Mouse (Mus musculus) liver, embryonic 12.5 days (tissue): ENCODE results near the gene Ccl27a. TPM values are rescaled to one million over a fixed set of nuclear protein-coding genes. Genes with fewer than 3 reads are reported as not detected.
"Not testable (repeated sequence)": the region's sequence is repeated elsewhere in the genome, so short reads cannot be mapped to it uniquely, and the experiment has no call there.

Experiments
- ATAC-seq: fragments of 200-750 bp; cut with Nextera tagmentation; 2 replicates; pipeline ENCODE4 v1.8.0; 2017; ENCODE audit warnings: moderate number of reproducible peaks, mild to moderate bottlenecking, moderate library complexity
- H3K27ac ChIP-seq: fragments of 300-500 bp; sonication (generic); 2 replicates; pipeline ENCODE4 v1.5.1; 2016; ENCODE audit warnings: mild to moderate bottlenecking
- H3K27me3 ChIP-seq: fragments of 300-500 bp; sonication (generic); replicated peaks from 2 replicates; pipeline ENCODE4 v1.6.1; 2016; ENCODE audit warnings: mild to moderate bottlenecking, moderate library complexity
- H3K36me3 ChIP-seq: fragments of 300-500 bp; sonication (generic); 2 replicates; pipeline ENCODE4 v1.6.1; 2016; ENCODE audit warnings: mild to moderate bottlenecking, moderate library complexity
- H3K4me1 ChIP-seq: fragments of 300-500 bp; sonication (generic); 2 replicates; pipeline ENCODE4 v1.6.1; 2016
- H3K4me2 ChIP-seq: fragments of 300-500 bp; sonication (generic); 2 replicates; pipeline ENCODE4 v1.6.1; 2016; ENCODE audit warnings: mild to moderate bottlenecking, moderate library complexity
- H3K4me3 ChIP-seq: fragments of 300-500 bp; sonication (generic); 2 replicates; pipeline ENCODE4 v1.5.1; 2016; ENCODE audit warnings: mild to moderate bottlenecking, moderate library complexity
- H3K9ac ChIP-seq: fragments of 300-500 bp; sonication (generic); 2 replicates; pipeline ENCODE4 v1.6.1; 2016; ENCODE audit warnings: mild to moderate bottlenecking, moderate library complexity
- H3K9me3 ChIP-seq: fragments of 300-500 bp; sonication (generic); replicated peaks from 2 replicates; pipeline ENCODE4 v1.6.1; 2016; ENCODE audit warnings: mild to moderate bottlenecking, moderate library complexity
- WGBS: fragments of 180-500 bp; shearing (Covaris S2); methylation state at CpG from one replicate; pipeline ENCODE4 v1.1.7; 2016; ENCODE audit not compliant: insufficient replicate concordance; 5-methylcytosine and 5-hydroxymethylcytosine counted together
- polyA plus RNA-seq: library from polyadenylated mRNA; unstranded; fragments of >200 nt; fragmentation: Nextera tagmentation; extraction: Ambion mirVana; gene quantifications from 2 replicates; pipeline ENCODE4 v1.2.1, GENCODE M21; 2016

The Ccl27a gene
- polyA plus RNA-seq = 9.8 and 10.3 TPM in 2 replicates

GRCm38 (mm10) chr4:41774002-41774401, at the start of gene Ccl27a:
TSS of gene Ccl27a (minus strand) at chr4:41774247.
- Histone ChIP-seq H3K4me1 (peaks cover 12% of the 10 kb centered on the region), H3K4me3 (peak within 1 kb of the TSS; percentile 57), H3K4me2 (peak within 1 kb of the TSS; percentile 71), H3K27ac (peak within 1 kb of the TSS; percentile 56; the same call in 1 of the 2 replicates)
- not testable (repeated sequence) for H3K36me3 ChIP-seq, ATAC-seq, H3K9ac ChIP-seq, H3K27me3 ChIP-seq, H3K9me3 ChIP-seq
- WGBS = 5% methylated on average over 12 of the region's 14 CpGs

- WGBS = 53% methylated on average over 3 of the region's 3 CpGs
- not testable (repeated sequence) for H3K9ac ChIP-seq, H3K27me3 ChIP-seq, ATAC-seq, H3K4me3 ChIP-seq, H3K4me1 ChIP-seq, H3K9me3 ChIP-seq, H3K4me2 ChIP-seq, H3K36me3 ChIP-seq, H3K27ac ChIP-seq
Observed at GRCm38 (mm10) chr4:41783197-41783596, 9.2 kb upstream of the Ccl27a start.

GRCm38 (mm10) chr4:41782711-41783110, 8.7 kb upstream of the Ccl27a start:
- not testable (repeated sequence) for H3K4me2 ChIP-seq, H3K4me3 ChIP-seq, H3K27me3 ChIP-seq, H3K9ac ChIP-seq, ATAC-seq, H3K4me1 ChIP-seq, H3K27ac ChIP-seq, H3K36me3 ChIP-seq, H3K9me3 ChIP-seq
- WGBS = 35% methylated on average over 4 of the region's 4 CpGs

GRCm38 (mm10) chr4:41781748-41782485, 7.9 kb upstream of the Ccl27a start:
- H3K4me2 ChIP-seq, H3K9ac ChIP-seq, ATAC-seq, H3K9me3 ChIP-seq, H3K27me3 ChIP-seq, H3K36me3 ChIP-seq, H3K27ac ChIP-seq, H3K4me3 ChIP-seq, H3K4me1 ChIP-seq: not testable (repeated sequence)
- 22% methylated on average over 17 of the region's 21 CpGs for WGBS

DNA sequence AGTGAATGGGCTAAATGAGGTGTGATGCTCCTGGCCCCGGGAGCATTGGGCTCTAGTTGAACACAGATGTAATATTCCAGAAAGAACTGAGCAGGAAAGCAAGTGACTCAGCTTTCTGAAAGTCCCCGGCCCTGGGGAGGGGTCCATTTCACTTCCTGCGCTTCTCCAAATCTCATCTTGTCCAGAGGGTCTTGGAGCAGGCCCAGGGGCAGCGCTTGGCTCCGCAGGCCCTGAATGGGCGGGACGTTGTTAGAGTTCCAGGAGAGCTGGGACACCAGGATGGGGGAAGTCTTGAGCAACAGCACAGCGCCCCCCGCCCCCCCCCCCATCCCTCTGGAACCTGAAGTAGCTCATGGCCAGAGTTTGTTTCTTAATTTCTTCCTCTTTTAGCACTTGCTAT, 7.2 kb upstream of the Ccl27a start:
- H3K4me3 ChIP-seq, H3K9me3 ChIP-seq, H3K4me1 ChIP-seq, H3K36me3 ChIP-seq, H3K27me3 ChIP-seq, ATAC-seq, H3K9ac ChIP-seq, H3K27ac ChIP-seq, H3K4me2 ChIP-seq: not testable (repeated sequence)
- 38% methylated on average over 9 of the region's 9 CpGs for WGBS

GRCm38 (mm10) chr4:41775840-41776239, 1.8 kb upstream of the Ccl27a start:
- not testable (repeated sequence) for H3K4me3 ChIP-seq, H3K4me1 ChIP-seq, H3K27me3 ChIP-seq, H3K9me3 ChIP-seq, H3K4me2 ChIP-seq, H3K36me3 ChIP-seq, ATAC-seq, H3K27ac ChIP-seq, H3K9ac ChIP-seq
- 78% methylated on average over 1 of the region's 1 CpGs for WGBS

- not testable (repeated sequence) for H3K9me3 ChIP-seq, H3K36me3 ChIP-seq, H3K9ac ChIP-seq, H3K27me3 ChIP-seq, ATAC-seq
- Histone ChIP-seq H3K4me3 (peak overlapping the region; percentile 57), H3K27ac (0 out of 2 replicates have a peak overlapping the region, but pooled peaks have one; percentile 40), H3K4me2 (peak overlapping the region; percentile 71), H3K4me1 (peaks cover 12% of the 10 kb centered on the region)
- 78% methylated on average over 3 of the region's 3 CpGs for WGBS
Observed at GRCm38 (mm10) chr4:41774506-41774905, 459 bp upstream of the Ccl27a start.

DNA sequence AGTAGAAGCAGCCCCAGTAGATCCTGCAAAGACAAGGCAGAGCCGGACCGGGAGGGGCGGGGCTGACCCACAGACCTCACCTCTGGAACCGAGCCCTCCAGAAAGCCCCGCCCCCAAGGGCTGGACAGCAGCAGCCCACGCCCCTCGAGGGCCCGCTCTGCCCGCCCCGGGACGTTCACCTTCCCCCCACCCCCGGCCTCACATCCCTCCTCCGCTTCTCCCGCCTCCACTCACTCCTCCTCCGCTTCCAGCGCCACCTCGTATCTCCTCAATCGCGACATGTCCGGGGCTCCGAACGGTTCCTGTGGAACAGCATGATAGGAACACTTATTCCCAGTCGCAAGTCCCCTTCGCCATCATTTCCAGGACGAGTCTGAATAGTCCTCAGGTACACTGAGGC, 545 bp downstream of the Ccl27a start:
- not testable (repeated sequence) for H3K9ac ChIP-seq, H3K36me3 ChIP-seq, H3K27me3 ChIP-seq, ATAC-seq, H3K9me3 ChIP-seq
- Histone ChIP-seq H3K4me1 (peaks cover 12% of the 10 kb centered on the region), H3K4me2 (peak overlapping the region; percentile 71), H3K27ac (peak overlapping the region; percentile 56; the same call in 1 of the 2 replicates), H3K4me3 (peak overlapping the region; percentile 57)
- 0% methylated on average over 20 of the region's 25 CpGs for WGBS

DNA sequence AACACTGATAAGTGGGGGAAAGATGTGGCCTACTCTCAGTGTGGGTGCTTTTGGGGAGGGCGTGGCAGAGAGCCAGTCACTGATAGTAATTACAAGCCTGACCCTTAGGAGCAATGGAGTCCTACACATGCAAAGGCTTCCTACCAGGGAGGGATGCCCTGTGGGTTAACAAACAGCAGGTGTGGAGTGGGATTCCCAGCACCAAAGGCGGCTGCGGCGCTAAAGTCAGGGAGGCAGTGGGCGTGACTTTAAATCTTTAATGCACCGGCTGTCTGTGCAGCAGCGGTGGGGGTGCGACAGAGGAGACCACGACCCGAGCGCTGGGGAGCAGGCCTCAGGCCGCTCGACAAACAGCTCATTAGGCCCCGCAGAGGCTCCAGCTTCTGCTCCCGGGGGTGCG, 1.1 kb downstream of the Ccl27a start:
- H3K4me2 ChIP-seq = peak overlapping the region; percentile 61
- H3K27ac ChIP-seq, H3K9me3 ChIP-seq, H3K27me3 ChIP-seq, H3K9ac ChIP-seq, H3K36me3 ChIP-seq, ATAC-seq: not testable (repeated sequence)
- H3K4me3 ChIP-seq = peak overlapping the region; percentile 35
- WGBS = 6% methylated on average over 11 of the region's 16 CpGs
- peaks cover 12% of the 10 kb centered on the region for H3K4me1 ChIP-seq

GRCm38 (mm10) chr4:41767301-41767700, 6.7 kb downstream of the Ccl27a start:
- H3K4me3 ChIP-seq, H3K9ac ChIP-seq, H3K4me2 ChIP-seq, H3K9me3 ChIP-seq, ATAC-seq, H3K27ac ChIP-seq, H3K36me3 ChIP-seq, H3K27me3 ChIP-seq: not testable (repeated sequence)
- WGBS = 49% methylated on average over 10 of the region's 10 CpGs
- H3K4me1 ChIP-seq = peaks cover 18% of the 10 kb centered on the region

DNA sequence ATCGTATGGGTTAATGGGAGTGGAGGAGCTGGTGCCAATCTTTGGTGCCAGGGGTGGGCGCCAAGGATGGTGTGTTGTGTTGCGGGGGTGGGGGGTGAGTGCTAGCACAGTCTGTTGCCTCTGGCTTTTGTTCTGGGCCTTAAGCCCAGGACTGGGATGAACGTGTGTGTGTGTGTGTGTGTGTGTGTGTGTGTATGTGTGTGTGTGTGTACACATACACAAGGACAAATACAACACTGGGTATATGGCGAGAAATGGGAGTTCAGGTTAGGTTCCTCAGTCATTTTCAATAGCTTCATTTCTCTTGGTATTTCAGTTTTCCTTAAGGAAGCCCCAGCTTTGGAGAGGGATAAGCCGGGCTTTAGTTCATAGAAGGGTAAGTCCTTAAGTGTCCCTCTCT, 10.9 kb downstream of the Ccl27a start:
- WGBS = 72% methylated on average over 5 of the region's 6 CpGs
- H3K4me1 ChIP-seq = peaks cover 45% of the 10 kb centered on the region

DNA sequence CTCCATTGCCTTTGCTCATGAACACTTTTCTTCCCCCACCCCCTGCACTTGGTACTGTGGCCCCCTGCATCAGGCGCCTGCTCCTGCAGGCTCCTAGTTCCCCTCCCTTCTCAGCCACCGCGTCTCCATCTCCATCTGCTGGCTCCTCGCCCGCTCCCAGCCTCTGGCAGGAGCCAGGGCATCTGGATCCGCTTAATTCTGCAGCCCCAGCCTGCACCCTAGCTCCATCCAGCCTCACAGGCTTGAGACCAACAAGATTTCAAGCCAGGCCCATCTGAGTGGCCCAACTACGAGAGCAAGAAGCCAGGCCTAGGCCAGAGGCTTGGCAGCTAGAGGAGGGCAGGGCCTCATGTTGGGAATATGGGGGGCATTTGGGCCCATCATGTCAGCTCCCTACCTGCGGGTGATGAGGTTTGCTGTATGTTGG, 11.3 kb downstream of the Ccl27a start:
- Histone ChIP-seq H3K4me1 (peaks cover 45% of the 10 kb centered on the region), H3K9ac (0 out of 2 replicates have a peak overlapping the region, but pooled peaks have one; percentile 6), H3K36me3 (peaks cover 15% of the 10 kb centered on the region), H3K27ac (peak overlapping the region; percentile 64), H3K4me2 (peak overlapping the region; percentile 71; the same call in 1 of the 2 replicates)
- H3K27me3 ChIP-seq, H3K9me3 ChIP-seq, ATAC-seq, H3K4me3 ChIP-seq: not testable (repeated sequence)
- WGBS = 57% methylated on average over 8 of the region's 8 CpGs

More for the DNA sequence above, 10.9 kb downstream of the Ccl27a start:
- not testable (repeated sequence) for H3K27ac ChIP-seq, ATAC-seq, H3K9me3 ChIP-seq, H3K27me3 ChIP-seq, H3K4me3 ChIP-seq, H3K4me2 ChIP-seq, H3K9ac ChIP-seq
- peaks cover 13% of the 10 kb centered on the region for H3K36me3 ChIP-seq
